Mouse (Mus musculus) heart, adult 8-10 months (tissue): ENCODE measurements around the gene Orc5. TPM values are rescaled to one million over a fixed set of nuclear protein-coding genes. Genes with fewer than 3 reads are reported as not detected.

Experiments
- DNase-seq: peaks from one replicate; pipeline ENCODE4 v3.0.0; 2022; ENCODE audit warnings: low spot score
- total RNA-seq, 4 experiments: library from RNA; stranded (reverse); gene quantifications; 2 replicates each; pipeline ENCODE4 v1.2.4; 2022

Gene Orc5
- 1 to 10 TPM; 7.9 to 8.5 (median 8.4) TPM for total RNA-seq

DNA sequence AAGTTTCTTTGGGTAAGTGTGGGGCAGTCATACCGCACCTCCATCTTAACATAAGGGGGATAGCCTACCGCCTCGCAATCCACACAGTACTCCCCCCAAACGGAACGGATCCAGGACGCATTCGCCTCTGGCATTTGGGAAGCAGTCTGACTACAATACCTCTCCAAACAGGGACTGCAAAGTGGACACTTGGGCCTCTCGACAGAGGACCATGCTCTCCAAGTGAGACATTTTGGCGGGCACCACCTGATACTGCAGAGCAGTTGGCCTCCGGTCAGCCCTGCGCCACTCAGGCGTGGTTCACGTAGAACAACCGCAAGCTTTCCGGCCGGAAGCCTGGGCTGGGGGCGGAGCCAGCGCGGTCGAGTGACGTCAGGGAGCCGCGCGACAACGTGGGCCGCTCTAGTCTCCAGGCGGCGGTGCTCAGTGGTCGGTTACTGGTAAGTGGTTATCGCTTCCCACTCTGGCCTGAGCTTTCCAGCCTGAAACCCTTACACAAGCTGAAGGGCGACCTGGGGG, at the start of gene Orc5:
Gene Orc5 (minus strand): TSS at position 397 of the 519 bp plus-strand sequence.
- DNase-seq, result peak; percentile 91

DNA sequence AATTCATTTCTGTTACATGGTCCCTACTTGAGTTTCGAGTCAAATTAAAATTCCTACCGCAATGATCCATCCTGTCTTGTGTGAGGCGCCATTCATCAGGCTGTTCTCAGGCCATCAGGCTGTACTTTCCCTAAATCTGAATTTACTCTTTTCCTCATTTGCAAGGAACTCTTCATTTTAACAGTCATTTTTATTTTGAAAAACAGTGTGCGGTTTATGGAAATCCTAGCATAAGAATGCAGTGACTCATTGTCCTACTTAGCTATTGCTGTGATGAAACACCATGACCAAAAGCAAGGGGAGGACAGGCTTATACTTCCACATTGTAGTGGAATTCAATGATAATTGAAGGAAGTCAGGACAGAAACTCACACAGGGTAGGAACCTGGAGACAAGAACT, 46.8 kb upstream of the Orc5 start:
- DNase-seq, result no peak

DNA sequence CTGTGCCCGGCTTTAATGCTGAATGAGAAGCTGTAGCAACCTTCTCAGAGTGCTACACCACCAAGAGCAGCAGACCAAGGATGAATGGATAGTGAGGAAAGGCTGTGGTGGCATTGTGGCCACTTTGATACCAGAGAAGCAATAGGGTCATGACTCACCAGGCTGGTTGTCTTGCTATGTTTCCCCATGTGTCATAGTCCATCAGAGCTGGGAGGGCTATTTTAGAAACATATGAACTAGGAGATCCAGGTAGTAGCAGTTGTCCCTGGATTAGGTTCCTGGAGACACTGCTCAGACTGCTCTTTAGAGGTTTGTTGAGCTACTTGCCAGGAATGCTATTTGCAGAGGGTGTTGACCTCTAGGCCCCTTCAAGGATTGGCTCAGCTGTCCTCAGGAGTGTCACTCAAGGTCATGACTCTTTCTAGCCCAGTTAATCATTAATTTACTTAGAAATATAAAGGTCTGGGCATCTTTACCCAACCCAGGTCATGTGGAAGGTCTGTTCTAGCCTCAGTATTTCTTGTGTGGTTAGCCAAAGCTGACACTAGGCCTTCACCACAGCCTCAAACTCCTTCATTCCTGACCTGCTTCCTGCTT, 39.2 kb upstream of the Orc5 start:
- DNase-seq, result no peak

DNA sequence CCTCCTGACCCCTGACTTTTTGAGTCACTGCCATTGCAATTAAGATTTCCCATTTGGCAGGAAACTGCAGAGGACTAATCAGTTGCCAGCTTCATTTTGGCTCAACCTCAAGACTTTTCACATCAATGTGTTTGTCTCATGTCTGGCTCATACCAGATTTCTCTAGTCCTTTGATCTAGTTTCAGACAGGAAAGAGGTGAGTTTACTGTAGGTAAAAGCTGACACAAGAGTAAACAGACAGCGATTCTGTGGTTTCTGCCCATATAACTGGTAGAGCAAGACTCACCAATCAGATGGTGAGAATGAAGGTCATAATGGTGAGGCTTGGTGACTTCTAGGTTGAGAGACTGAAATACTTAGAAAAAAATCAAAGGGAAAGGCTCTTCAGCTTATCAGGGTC, 37.3 kb upstream of the Orc5 start:
- no peak for DNase-seq

DNA sequence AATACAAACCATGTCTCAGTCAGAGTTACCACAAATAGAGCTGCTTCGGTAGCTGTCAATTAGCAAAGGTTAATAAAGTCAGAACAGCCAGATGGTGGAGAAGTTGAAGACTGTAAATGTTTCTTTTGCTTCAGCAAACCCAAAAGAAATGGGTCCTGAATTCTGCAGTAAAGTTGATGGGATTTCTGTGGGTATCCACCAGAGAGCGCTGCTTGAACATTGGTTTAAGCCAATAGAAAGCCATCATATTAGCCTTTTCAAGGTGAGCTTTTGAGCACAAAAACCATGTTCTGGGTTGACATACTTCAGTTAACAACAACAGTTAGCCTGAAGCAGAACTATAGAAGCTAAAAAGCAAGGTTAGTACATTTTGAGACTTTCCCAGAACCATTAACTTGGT, 34.3 kb upstream of the Orc5 start:
- no peak for DNase-seq

DNA sequence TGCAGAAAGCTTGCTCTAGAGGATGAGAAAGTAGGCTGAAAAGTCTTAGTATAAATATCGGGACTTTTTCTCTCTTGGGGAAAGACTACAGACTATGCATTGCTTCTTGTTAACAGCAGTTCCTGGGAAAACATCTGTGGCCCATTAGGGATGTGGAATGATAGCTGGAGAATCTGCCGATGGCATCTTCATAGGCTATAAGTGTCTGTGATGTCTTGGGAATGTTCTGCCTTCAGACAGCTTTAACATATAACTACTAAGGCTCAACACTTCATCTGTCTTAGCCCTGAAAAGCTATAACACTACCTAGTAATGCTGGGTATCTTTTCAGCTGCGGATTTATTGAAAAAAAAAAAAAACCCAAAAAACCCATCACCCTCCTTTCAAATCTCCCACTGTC, 27.8 kb upstream of the Orc5 start:
- no peak for DNase-seq

DNA sequence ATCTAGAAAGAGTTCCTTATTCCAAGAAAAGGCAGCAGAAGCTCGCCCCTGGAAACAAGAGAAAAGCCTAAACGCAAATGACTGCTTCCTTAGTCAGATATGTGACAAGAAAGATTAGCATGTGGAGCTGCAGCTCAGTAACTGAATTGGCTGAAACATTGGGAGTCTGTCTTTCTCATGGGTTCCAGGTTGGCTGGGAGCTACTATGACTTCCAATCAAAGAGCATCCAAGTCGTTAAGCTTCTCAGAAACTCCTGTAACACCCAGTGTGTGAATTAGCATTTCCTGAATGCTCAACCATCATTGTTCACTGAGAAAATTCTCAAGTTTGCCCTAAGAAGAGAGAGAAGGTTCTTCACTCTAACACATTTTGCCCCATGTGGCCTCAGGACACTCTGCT, 24.5 kb upstream of the Orc5 start:
- no peak for DNase-seq

DNA sequence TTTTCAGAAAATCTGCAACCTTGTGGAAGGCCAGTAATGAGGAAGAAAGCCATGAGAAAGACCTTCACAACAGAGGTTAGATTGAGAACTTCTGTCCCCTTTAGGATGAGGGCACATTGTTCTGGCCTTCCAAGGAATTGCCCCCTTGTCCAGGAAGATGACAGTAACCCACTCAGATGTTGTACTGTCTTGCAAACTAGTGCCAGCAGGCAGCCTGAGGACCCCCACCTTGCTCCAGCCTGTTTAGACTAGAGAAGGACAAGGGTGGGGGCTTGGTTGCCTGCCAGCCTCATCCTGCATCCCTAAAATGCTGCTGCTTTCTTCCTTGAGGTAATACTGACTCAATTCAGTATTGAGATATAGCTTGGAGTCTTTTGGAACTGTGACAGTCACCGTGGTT, 23.9 kb upstream of the Orc5 start:
- no peak for DNase-seq

DNA sequence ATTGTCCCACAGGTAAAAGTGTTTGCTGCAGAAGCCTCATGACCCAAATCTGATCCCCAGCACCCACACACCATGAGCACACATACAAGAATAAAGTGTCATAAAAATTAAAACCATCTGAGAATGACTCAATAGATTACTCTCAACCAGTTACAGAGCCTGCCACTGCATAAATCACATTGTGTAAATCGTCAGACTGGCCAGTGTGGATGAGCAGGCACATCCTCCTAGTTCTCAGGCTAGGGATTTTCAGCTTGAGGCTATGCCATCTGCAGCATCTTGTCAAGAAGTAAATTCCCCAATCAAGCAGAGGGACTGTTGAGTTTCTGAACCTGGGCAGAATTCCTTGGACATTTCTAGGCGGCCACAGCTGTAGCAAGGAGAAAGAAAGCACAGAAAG, 23.5 kb upstream of the Orc5 start:
- no peak for DNase-seq

DNA sequence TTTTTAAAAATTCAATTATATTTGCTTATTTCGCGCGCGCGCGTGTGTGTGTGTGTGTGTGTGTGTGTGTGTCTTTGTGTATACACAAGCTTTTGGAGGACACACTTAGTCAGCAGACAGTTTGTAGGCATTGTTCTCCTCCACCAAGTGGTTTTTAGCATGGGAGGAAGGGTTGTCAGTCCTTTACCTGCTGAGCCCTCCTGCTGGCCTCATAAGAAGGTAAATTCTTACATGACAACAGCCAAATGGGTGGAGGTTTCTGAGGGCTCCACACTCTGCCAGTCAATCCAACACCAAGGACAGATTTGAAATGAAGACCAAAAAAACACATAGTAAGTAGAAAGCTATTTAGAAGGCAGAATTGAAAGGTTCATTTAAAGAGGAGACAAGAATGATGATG, 22.7 kb upstream of the Orc5 start:
- DNase-seq, result no peak

DNA sequence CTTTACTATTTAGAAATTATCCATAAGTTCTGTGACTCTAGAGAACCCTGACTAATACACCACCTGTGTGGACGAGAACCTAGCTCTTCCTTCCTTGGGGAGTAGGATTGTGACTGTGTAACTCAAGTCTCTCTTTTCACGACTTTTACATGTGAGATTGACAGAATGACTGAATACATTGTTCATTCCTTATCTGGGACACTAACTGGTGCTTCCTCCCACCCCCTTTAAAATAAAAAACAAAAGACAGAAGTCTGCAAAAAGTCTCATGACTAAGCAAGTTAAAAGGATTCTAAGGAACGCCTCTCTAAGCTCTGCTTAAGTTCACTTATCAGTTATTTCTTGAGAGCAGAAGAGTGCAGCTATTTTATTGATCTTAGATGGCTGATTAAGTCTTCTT, 22.2 kb upstream of the Orc5 start:
- no peak for DNase-seq

DNA sequence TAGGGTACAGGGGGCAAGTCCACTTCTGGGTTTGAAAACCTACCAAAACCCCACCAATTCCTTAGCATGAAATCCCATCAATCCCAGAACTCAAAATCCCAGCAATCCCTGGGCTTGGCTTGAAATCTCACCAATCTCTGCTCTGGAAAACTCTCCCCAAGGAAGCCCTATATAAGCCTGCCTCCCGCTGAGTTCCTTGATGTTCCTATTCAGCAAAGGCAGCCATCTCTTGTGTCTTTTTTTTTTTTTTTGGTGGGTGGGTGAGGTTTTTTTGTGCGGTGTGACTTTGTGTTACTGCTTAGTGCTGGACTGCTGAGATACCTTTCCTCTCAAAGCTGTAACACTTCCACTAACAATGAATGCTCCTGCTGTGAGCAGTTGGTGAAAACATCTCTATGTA, 15.5 kb upstream of the Orc5 start:
- no peak for DNase-seq

DNA sequence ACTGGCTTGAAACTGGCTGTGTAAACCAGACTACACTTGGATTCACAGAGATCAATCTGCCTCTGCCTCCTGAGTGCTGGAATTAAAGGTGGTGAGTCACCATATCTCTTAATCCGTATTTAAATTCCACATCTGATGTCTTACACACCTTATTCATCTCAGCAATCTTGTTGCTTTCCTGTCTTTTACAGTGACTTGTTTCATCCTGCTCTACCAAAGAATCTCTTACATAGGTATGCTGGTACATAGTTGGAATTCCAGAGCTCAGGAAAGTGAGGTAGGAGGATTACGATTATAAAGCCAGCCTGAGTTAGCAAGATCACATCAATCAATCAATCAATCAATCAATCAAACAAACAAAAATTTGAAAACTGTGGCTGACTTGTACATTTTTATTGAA, 9.6 kb upstream of the Orc5 start:
- no peak for DNase-seq

DNA sequence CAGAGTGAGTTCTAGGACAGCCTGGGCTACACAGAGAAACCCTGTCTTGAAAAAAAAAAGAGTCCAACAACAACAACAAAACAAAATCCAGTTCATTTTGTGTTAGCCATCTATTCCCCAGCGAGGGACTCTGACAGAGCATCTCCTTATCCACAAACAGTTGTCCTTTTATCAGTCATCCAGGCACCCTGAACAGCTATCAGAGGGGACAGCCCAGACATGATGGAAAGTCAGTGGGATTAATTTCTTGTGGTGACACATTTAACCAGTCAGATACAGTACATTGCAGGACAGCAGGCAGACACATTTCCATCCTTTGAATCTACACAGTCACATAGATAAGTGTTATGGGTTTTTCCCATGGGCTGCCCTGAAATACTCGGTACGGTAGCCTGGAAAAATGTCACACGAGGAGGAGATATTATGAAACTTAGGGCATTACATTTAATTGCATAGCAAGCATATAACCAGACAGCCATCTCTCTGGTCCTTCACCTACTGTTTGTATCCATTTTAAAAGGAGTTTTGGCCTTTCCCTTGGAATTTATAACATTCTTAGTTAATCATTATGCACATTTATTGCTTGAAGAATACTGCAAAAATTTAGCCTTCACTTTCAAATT, 7.4 kb upstream of the Orc5 start:
- no peak for DNase-seq

DNA sequence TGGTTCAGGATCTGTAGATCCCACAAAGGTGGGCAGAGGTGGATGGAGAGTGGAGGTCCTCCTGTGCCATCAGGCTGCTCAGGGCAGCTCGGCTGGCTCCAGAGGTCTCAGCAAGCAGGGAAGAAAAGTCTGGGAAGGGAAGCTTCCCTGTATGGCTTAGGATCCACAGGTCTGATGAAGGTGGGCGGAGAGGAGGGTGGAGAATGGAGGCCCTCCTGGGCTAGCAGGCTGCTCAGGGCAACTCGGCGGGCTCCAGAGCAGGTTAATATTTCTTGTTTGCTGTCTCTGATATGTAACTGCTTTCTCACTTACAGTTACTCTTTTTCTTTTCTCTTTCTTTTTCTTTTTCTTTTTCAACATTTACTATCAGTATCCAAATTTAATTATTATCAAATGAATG, 6.5 kb upstream of the Orc5 start:
- DNase-seq, result no peak

DNA sequence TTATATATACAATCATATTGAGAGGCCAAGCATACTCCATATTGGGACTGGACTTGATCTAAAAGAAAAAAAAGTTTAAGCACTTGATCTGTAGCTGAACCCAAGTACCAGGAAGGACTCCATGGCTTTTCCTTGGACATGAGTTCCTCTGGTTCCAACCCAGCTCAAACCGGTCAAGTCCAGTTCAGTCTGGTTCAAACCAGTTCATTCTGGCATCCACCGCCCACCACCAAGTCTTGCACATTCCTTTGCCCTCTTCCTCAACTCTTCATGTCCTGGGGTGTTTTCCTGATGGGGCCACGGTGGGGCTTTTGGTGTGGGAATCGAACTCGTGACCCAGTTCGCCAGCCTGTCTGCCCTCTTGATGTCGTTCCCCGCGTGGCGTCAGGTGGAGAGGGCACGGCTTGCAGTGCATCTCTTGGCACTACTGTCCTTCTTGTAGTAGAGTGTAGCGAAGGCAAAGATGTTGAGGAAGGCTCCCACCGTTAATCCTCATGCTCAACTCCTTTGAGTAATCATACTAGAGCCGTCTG, 2.1 kb upstream of the Orc5 start:
- no peak for DNase-seq

DNA sequence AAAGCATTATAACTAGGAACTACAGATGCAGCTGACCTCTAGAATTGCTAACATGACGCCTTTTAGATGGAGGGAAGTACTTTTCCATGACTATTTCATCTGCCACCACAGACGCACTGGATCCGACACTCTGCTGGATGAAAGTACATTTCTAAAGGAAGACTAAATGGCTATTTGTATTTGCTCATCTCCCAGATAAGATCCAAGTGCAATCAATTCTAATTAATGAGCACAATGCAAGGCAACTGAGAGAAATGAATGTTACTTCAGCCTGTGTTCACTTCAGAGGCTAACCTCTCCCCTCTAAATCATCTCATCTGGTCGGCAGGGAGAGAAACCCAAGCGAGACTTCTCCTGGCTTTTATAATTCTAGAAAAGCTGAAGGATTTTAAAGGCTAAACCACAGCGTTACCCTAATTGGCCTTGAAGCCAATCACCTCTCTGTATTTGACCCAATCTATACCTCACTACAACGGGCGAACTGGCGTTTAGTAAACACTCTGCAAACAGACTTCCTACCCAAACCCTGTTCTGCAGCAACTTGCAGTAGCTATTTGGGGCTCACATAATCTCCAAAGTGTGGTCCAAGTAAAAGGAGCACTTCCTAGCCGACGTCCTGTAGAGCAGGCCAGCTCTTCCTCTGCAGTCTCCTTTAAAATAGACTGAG, 730 bp downstream of the Orc5 start:
- DNase-seq, result no peak

DNA sequence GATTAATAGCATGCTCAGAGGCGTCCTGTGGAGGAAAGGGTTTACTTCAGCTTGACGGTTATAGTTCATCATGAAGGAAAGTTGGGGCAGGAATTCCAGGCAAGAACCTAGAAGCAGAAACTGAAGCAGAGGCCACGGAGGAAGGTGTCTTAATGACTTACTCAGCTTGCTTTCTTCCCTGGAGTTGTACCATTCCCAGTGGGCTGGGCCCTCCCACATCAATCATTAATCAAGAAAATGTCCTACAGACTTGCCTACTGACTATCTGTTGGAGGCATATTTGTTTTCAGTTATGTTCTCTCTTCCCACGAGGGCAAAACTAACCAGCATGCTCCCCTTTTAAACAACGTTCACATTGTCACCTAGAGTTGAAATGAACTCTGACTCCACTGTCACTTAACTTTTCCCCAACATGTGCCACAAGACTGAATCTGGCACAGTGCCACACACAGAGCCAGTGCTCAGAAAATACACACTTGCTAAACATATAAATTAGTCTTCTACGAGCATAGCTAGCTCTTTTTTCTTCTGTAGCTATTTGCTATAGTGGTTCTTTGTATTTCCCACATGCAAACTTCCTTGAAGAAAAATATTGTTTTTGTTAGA, 1.6 kb downstream of the Orc5 start:
- DNase-seq, result no peak

DNA sequence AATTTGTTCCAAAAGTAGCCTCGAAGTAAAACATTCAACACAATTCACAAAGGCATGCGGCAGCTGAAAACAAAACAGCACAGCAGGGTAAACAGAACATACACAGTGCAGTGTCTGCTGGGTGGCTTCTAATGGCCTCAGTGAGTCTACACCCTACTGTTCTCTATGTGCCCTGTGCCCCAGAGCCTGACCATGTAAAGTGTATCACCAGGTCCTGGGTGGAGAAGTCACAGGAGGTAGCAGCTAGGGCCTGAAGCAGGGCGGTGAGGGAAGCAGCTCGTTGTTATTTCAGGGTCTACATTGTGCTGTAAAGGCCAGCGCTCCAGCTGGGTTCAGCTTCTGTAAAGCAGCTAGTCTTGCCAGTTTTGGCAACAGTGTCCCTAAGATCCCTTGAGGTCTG, 3.7 kb downstream of the Orc5 start:
- DNase-seq, result no peak

DNA sequence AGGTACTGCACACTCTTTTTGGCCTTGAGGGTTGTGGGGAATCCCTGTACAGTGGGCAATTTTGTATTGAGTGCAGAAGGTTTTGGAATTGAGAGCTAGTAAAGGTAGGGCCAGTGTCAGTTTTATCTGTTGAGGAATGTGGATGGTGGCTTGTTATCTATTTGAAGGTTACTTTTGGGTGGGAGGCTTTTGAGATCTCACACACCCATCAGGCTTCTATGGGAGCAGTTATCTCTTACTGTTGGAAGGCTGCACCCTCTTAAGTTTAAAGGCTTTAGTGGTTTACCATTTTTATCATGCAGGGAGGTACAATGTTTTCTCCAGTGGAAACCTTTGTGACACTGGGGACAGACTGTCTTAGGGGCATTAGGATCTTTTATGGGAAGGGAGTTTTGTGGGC, 4.9 kb downstream of the Orc5 start:
- DNase-seq, result no peak

DNA sequence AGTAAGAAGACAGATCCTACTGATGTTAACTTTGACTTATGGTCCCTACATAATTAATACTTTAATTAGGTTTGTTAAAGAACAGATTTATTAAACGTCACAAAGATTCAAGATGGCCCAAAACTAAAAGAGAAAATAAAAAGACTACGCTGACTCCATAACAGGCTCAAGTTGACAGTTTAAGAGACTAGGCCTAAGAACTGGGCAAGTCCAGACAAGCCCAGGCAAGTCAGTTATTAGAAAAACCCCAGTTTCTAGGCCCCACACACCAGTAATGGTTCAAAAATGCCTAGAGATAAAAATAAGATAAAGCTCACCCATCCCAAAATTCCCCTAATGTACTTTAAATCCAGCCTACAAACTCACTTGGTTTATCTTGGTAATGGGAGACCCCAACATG, 7.6 kb downstream of the Orc5 start:
- no peak for DNase-seq

DNA sequence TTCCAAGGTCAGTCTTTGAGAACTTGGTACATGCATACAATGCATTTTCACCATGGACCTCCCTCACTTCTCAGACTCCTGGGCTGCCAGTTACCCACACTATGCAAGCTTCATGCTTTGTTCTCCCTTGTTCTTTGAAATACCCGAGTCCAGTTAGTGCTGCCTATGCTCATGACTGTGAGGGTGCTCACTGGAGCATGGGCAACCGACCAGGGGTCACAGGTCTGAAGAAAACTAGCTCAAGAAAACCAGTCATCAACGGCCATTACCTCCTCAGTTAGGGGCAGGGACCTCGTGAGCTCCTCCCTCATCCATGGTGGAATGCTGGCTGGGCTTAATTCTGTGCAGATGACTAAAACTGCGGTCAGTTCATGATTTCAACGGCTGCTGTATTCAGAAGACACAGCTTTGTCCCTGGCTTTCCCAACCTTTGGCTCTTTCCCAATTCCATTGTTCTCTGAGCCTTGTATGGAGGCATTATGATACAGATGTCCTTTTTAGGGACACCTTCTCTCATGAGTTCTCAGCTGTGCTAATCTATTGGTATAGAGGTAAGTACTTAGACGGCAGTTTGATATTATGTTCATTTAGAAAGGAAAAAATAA, 11.1 kb downstream of the Orc5 start:
- DNase-seq, result peak; percentile 7
